Mouse (Mus musculus) kidney, postnatal 36 days (tissue): ENCODE measurements around the gene Arhgef3.

Experiments used
- DNase-seq, 2 experiments: peaks; one replicate each; pipeline ENCODE4 v3.0.0; 2021 to 2022; ENCODE audit warnings: mixed read lengths in 2 of 2

The Arhgef3 gene

DNA sequence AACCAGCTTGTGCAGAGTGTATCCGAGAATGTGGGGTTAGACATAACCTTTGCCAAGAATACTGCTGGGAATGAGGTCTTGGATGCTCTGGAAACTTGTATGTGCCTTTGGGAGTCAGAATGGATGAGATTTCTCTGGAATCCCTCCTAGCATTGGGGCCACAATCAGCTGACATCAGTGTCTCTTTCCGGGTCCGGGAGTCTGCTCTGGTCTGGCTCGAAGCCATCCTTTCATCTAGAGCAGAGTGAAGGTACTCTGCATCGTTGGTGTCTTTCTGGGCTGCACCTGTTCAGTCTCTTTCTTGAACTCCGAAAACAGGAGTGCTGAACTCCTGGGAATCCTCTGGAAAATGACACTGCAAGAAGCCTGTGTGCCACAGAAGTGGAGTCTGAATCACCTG lies 1.3 kb downstream of the Arhgef3 start:
- DNase-seq, result peak; percentile 53 to 57

GRCm38 (mm10) chr14:27116577-27117165 lies 2.0 kb downstream of the Arhgef3 start:
- DNase-seq, result no peak

GRCm38 (mm10) chr14:27118546-27118945 lies 3.8 kb downstream of the Arhgef3 start:
- peak; percentile 72 to 81 for DNase-seq

- DNase-seq, result no peak
Measured at GRCm38 (mm10) chr14:27122646-27123045, 7.9 kb downstream of the Arhgef3 start.

DNA sequence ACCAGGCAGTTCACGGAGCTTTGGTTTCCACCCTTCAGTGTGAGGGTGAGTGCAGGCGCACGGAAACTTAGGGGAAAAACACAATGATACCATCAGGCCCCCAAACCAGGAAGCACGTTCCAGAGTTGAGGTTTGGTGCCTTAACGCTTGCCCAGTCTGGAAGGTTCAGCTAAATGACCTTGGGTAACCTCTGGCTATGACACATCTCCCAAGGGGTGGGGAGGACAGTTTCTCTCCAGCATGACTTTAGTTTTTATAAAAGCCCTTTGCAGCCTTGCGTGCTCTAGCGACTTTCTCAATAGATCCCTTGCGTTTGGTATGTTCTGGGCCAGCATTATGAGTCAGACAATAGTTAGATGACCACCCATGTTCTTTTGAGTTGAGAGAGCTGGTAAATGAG lies 8.8 kb downstream of the Arhgef3 start:
- peak in 1 of 2 experiments; percentile 26 for DNase-seq

- DNase-seq, result peak; percentile 39 to 65
Measured at GRCm38 (mm10) chr14:27130031-27130430, 15.3 kb downstream of the Arhgef3 start.

GRCm38 (mm10) chr14:27130676-27131075 lies 16.0 kb downstream of the Arhgef3 start:
- DNase-seq, result no peak

GRCm38 (mm10) chr14:27131521-27131920 lies 16.8 kb downstream of the Arhgef3 start:
- DNase-seq, result no peak

DNA sequence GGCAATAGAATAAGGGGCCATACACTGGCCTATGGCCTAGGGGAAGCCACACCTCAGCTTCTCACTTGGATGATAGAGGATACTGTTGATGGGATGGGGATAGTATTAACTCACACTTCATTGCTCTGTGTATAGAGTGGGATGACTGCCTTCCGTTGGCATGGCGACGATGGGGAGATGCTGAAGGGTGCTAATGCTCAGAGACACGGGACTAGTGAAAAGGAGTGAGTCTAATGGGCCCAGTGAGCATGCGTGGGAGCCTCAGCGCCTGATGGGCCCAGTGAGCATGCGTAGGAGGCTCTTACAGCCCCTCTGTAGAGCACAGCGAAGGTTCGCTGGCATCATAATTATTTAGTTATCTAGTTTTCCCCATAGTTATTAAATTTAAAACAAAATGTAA lies 24.2 kb downstream of the Arhgef3 start:
- no peak for DNase-seq

DNA sequence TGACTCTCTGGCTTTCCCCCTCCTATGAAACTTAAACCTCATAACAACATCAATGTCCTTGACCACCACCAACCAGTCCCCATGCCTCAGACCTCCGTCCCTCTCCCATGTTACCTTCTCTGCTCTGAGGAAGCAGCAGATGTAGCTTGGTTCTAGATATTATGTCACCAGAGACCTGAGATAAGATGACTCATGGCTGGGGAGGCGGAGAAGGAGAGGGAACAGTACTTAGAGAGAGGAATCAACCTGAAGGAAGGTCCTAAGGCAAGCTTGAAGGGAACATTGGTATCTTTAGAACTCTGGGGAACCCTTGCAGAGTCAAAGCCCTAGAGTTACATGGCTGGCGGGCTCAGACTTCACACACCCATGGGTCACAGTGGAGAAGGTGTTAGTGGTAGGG lies 25.3 kb downstream of the Arhgef3 start:
- DNase-seq, result no peak

GRCm38 (mm10) chr14:27141486-27141885 lies 26.8 kb downstream of the Arhgef3 start:
- DNase-seq, result no peak

DNA sequence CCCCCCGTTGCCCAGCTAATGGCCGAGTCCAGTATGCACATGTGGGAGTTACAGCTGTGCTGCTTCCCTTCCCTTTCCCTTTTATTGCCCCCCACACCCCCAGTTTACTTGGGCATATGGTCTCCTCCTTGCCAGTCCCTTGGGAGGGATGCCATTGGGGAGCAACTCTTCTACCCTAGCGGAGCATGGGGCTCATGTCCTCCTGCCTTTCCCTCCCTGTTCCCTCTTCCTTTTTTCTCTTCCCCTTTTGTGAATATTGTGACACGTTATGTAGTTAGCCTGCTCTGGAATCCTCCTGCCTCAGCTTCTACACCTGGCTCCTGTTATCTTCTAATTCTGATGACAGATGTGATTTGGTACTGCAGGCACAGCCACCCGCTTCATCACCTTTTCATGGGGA lies 28.0 kb downstream of the Arhgef3 start:
- DNase-seq, result no peak

DNA sequence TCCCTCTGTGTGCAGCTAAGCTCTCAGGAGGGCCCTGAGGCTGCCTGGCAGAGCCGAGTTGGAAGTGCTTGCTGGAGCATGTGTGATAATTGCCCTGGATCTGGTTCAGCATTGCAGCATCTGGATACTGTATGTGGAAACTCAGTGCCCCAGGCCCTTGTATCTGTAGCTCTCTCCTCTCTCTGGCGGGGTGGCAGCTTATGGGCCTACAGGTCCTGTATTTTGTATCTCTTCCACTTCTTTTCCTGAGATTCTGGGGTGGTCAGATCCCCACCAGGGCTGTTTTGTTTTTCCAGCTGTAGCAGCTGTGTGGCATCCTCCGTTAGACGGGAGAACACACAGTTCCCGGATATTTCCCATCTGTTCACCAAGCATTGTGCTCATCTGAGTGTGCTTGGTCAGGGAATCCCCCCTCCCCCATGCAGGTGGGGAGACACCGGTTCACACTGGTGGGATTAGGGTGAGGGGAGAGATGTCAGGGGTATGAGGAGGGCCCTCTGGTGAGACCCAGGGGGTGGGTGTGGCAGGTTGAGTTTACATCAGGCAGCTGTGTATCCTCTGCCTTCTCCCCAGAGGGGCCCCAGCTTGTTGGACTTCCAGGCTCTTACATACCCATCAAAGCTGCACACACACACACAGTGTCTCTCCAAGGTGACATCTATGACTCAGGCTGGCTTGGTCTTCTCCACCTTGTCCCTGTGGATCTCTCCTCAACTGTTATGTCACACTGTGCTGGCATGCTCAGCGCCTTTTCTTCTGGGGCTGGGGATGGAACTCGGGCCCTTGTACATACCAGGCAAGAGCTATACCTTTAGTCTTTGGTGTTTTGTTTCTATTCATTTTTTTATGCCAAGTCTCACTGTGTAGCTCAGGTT lies 30.7 kb downstream of the Arhgef3 start:
- DNase-seq, result no peak

DNA sequence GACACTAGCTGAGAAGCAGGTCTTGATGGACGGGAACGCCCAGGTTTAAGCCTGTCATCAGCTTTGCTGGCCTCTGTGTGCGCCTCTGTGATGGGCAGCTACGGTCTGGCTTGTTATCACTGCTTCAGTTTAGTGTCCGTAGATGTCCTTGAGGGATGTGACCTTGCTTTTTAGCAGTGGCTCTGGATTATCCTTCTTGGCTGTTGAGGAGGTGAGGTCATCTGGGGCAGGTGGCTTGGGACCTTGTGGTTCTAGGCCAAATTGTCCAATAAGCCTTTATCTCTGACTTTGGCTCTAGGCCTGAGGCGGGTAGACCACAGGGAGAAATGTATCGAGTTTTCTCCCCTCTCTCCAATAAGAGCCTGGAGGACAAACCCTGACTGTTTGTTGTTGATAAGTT lies 33.0 kb downstream of the Arhgef3 start:
- DNase-seq, result no peak

DNA sequence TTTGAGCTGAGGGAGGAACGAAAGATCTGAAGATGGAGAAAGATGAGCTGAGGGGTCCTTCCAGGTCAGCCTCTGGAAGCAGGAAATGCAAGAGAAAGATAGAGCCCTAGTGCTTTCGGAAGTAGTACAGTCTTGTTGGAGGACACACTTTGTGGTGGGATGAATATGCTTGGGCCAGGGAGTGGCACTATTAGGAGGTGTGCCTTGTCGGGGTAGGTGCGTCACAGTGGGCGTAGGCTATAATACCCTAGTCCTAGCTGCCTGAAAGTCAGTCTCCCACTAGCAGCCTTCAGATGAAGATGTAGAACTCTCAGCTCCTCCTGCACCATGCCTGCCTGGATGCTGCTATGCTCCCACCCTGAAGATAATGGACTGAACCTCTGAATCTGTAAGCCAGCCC lies 34.7 kb downstream of the Arhgef3 start:
- DNase-seq, result no peak

GRCm38 (mm10) chr14:27150011-27150640 lies 35.4 kb downstream of the Arhgef3 start:
- DNase-seq, result no peak

GRCm38 (mm10) chr14:27151432-27151831 lies 36.7 kb downstream of the Arhgef3 start:
- peak; percentile 74 to 87 for DNase-seq

DNA sequence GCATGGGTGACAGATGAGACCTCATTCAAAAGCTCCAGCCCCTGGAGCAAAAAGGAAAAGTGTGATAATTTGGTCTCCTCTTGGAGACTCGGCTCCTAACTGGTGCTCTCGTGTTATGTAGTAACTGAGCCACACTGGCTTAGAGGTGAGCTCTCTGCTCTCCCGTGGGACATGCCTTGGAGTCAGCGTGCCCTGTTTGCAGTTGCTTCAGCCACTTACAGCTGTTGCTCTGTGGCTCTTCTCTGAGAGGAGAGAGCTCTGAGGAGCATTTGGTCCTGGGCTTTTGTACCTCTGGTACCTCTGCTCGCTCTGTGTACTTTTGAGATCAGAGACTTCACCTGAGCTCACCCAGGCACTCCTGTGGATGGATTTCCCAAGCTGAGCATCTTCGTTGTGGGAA lies 40.4 kb downstream of the Arhgef3 start:
- DNase-seq, result no peak

DNA sequence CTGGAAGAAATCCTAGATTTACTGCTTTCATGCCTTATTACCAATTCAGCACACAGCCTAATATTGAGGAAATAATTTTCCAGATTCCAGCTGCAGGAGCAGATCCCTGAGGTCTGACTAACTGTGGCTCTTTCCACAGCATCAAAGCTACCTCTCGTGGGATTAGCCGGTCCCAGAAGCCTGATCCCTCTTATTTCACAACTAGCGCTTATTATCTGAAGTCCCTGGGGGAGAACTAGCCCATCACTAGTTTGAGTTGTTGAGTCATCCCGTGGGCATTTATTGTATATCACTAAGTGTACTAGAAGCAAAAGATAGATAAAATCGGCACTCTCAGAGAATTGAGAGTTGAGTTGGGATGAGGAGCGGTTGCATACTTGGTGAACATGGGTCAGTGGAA lies 41.3 kb downstream of the Arhgef3 start:
- DNase-seq, result no peak

DNA sequence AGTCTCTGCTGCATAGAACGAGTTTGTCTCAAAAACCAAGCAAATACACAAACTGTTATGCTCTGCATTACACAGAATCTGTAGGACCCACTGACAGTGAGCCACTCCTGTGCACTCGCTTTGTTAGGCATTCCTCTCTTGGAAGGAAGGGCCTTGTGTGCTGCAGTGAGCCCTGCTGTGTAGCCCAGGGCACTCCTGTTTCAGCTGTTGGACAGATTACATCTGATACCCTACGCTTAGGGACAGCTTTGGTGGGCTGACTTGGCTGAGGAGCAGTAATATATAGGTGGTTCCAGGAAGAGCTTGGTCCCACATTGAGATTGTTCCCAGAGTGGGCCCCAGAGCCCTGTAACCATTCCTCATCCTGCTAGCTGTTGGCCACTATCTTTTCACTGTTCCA lies 43.4 kb downstream of the Arhgef3 start:
- no peak for DNase-seq

DNA sequence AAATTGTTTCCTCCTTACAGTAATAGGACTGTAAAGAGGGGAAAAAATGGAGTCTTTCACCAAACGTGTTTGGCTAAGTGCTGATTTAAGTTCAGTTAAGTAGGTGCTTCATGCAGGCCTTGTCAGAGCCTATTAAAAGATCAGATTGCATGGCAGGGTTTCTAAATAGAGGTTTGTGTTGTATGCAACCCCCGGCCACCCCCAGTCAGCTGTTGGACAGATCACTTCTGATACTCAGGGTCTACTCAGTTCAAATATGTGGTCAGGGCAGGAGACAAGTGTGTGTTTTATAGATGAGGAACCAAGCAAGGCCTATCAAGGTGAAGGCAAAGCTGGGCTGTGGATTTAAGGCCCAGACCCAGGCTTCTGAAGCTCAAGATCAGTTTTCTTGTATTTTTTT lies 44.1 kb downstream of the Arhgef3 start:
- no peak for DNase-seq

DNA sequence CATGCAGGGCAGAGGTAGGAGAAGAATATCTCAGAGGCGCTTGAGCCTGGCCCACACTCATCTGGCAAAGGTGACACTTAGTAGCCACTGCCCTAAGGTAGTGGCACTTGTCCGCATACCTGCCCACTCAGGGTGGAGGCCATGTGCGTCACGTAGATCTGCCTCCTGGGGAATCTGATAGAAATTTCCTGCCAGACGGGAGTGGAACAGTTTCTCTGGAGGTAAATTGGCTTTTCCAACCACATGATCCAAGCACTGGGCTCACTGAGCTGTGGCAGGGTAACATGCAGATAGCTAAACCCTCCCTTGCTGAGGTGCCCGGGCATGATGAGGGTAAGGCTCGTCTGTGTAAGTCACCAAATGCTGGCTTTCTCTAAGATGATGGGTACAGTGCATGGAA lies 46.1 kb downstream of the Arhgef3 start:
- peak in 1 of 2 experiments; percentile 25 for DNase-seq

DNA sequence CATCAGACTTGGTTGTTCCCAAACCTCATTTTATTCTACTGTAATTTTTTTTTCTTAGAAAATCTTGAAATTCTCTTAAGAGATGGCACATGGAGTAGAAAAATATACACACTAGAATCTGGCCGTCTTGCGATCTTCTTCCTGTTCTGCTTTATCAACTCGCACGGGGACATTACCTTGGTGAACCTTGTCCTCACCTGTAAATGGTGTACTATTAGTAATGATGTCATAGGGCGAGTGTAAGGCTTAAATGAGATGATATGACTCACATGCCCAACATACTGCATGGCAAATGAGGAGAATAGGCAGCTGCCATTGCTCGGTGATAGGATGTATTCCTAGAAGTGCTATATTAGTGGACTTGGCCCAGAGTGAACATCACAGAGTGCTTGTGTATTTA lies 49.9 kb downstream of the Arhgef3 start:
- DNase-seq, result no peak

DNA sequence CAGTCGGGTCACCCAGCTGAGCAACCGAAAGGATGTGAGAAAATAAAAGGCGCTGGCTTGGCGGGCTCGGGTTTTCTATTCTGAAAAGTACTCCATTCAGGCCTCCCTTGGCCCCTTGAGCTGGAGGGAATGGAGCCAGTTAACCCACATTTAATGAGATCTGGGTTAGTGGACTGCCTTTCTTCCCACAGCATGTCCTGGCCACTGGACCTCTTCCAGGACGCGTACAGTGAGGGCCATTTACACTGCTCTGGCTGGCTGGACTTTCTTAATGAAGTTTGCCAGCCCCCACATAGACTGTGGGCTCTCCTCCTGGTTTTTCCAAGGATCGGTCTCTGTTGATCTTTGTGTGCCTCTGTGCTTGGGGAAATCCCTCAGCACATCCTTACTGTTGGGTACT lies 52.1 kb downstream of the Arhgef3 start:
- DNase-seq, result peak; percentile 48 to 70
